Comparison of ENCODE assay signal across 10 mouse cellular contexts in genomic region chr7:57508860-57509632, GRCm38 (mm10). TPM values are rescaled to one million over a fixed set of nuclear protein-coding genes. Genes with fewer than 3 reads are reported as not detected.
DNase-seq lines count a peak whose midpoint lies in the region; ATAC-seq and TF ChIP-seq lines count a peak whose summit lies in the region.
"Had no signal": no experiment of that assay in that cellular context is flagged by ENCODE, and none has a peak within 500 bp of the region (broad histone marks: within the 10 kb centered on the region; RNA-seq: fewer than 3 reads in every experiment).

No protein-coding gene starts in this region.

- H3K9me3 ChIP-seq in heart, embryonic 13.5 days = no peaks in the 10 kb centered on the region
- no peaks in the 10 kb centered on the region for H3K9me3 ChIP-seq in ES-E14 (ENCODE audit: control insufficient read depth, insufficient read depth, low read depth, low read length)
- H3K9me3 ChIP-seq in forebrain, embryonic 12.5 days = no peaks in the 10 kb centered on the region
- no peaks in the 10 kb centered on the region for H3K9me3 ChIP-seq in midbrain, embryonic 10.5 days (replicated peaks)

- peak overlapping the region; percentile 77 for H3K4me2 ChIP-seq in heart, embryonic 13.5 days
- peak overlapping the region; percentile 85 for H3K4me2 ChIP-seq in forebrain, embryonic 12.5 days

- no peak for ATAC-seq in heart, embryonic 13.5 days (ENCODE audit: extremely low read depth, insufficient number of reproducible peaks, low FRiP score, low TSS enrichment)
- ATAC-seq in forebrain, embryonic 12.5 days (ENCODE audit: low FRiP score) = peak; percentile 66

- H3K9ac ChIP-seq in heart, embryonic 13.5 days = peak overlapping the region; percentile 44
- H3K9ac ChIP-seq in ES-E14 (ENCODE audit: insufficient read depth, low read depth, low read length, poor library complexity, severe bottlenecking) = peak overlapping the region; percentile 52
- peak overlapping the region; percentile 42 for H3K9ac ChIP-seq in forebrain, embryonic 12.5 days

- peaks cover 8% of the 10 kb centered on the region; the same call in 1 of the 2 replicates for H3K4me1 ChIP-seq in heart, embryonic 13.5 days
- H3K4me1 ChIP-seq in ES-E14 (ENCODE audit: control insufficient read depth in 2 of 2, insufficient read depth in 2 of 2, low read length in 2 of 2, poor library complexity in 1 of 2) = no peaks in the 10 kb centered on the region
- peaks cover 15% of the 10 kb centered on the region for H3K4me1 ChIP-seq in forebrain, embryonic 12.5 days
- peaks cover 17% of the 10 kb centered on the region for H3K4me1 ChIP-seq in midbrain, embryonic 10.5 days

- DNase-seq in heart, adult 11 months = no peak
- DNase-seq in ES-E14 (ENCODE audit: low read depth, low spot score) = peak; percentile 11
- peak; percentile 51 for DNase-seq in midbrain, embryonic 10.5 days (ENCODE audit: low spot score)
- DNase-seq in thymus, postnatal 14 days = no peak
- no peak for DNase-seq in left cerebral cortex, postnatal 4 days
- DNase-seq in c-Kit-positive CD71-positive TER-119-positive erythroid progenitor cells, embryonic 14.5 days (ENCODE audit: low spot score) = no peak

- in situ Hi-C loops in ES-E14 (cut with MboI; ENCODE audit: low sequenced_read_pairs in 2 of 2, unreplicated experiment in 2 of 2) = no loop called here

- WGBS in heart, embryonic 13.5 days = 2% methylated on average over 72 of the region's 72 CpGs
- WGBS in forebrain, embryonic 12.5 days = under 1% methylated on average over 56 of the region's 72 CpGs
- WGBS in midbrain, embryonic 10.5 days = 1% methylated on average over 72 of the region's 72 CpGs

- peak overlapping the region; percentile 54 for H3K4me3 ChIP-seq in heart, embryonic 13.5 days
- peak overlapping the region; percentile 49 to 70 for H3K4me3 ChIP-seq in ES-E14 (ENCODE audit: insufficient read depth in 1 of 2, low read depth in 1 of 2, low read length in 2 of 2, poor library complexity in 1 of 2, severe bottlenecking in 1 of 2)
- H3K4me3 ChIP-seq in forebrain, embryonic 12.5 days (replicated peaks) = peak overlapping the region; percentile 53
- peak overlapping the region; percentile 62 for H3K4me3 ChIP-seq in midbrain, embryonic 10.5 days

- H3K27me3 ChIP-seq in heart, embryonic 13.5 days (replicated peaks) = peaks cover 77% of the 10 kb centered on the region
- peaks cover 50% of the 10 kb centered on the region for H3K27me3 ChIP-seq in forebrain, embryonic 12.5 days
- peaks cover 55% of the 10 kb centered on the region for H3K27me3 ChIP-seq in midbrain, embryonic 10.5 days (ENCODE audit: low read depth, poor library complexity, severe bottlenecking)

- no peaks in the 10 kb centered on the region for H3K36me3 ChIP-seq in heart, embryonic 13.5 days
- no peaks in the 10 kb centered on the region for H3K36me3 ChIP-seq in ES-E14 (ENCODE audit: control insufficient read depth, insufficient read depth, low read length, poor library complexity, severe bottlenecking)
- no peaks in the 10 kb centered on the region for H3K36me3 ChIP-seq in forebrain, embryonic 12.5 days (replicated peaks)
- H3K36me3 ChIP-seq in midbrain, embryonic 10.5 days = no peaks in the 10 kb centered on the region

- no peak overlapping the region for H3K27ac ChIP-seq in heart, embryonic 13.5 days (replicated peaks)
- no peak overlapping the region for H3K27ac ChIP-seq in ES-E14 (ENCODE audit: insufficient read depth, low read depth, low read length, poor library complexity, severe bottlenecking)
- no peak overlapping the region for H3K27ac ChIP-seq in forebrain, embryonic 12.5 days
- H3K27ac ChIP-seq in midbrain, embryonic 10.5 days (replicated peaks) = no peak overlapping the region

- intact Hi-C loops in left cerebral cortex, postnatal 4 days (cut with DNase I) = no loop called here

TF ChIP-seq in ES-E14, 5 proteins besides CTCF, POLR2A, EP300 and RAD21:
- TF ChIP-seq CHD2 (IDR thresholded peaks at IDR 0.05; ENCODE audit: low read depth, low read length) = no peak
- TF ChIP-seq ZC3H11A (IDR thresholded peaks at IDR 0.05; ENCODE audit: borderline replicate concordance, low read depth, low read length) = no peak
- no peak for TF ChIP-seq ZNF384 (IDR thresholded peaks at IDR 0.05; ENCODE audit: low read depth, low read length)
- no peak for TF ChIP-seq MAFK (IDR thresholded peaks at IDR 0.05; ENCODE audit: insufficient read depth, low read depth, low read length)

RNA-seq across cellular contexts. Expression of gene Gabra5, which starts 0.8 kb away (rescaled TPM):
- polyA plus RNA-seq in heart, embryonic 13.5 days (2015; fragmentation: Nextera tagmentation; extraction: Ambion mirVana) = 0.10 and 0.19 TPM in 2 replicates
- 0.48 and 0.49 TPM in 2 replicates for total RNA-seq in ES-E14 (2012; rRNA removed)
- polyA plus RNA-seq in forebrain, embryonic 12.5 days (2016; fragmentation: Nextera tagmentation; extraction: Ambion mirVana) = 1.6 and 1.9 TPM in 2 replicates
- polyA plus RNA-seq in midbrain, embryonic 10.5 days (2016; fragmentation: Nextera tagmentation; extraction: Ambion mirVana) = 0.35 and 0.43 TPM in 2 replicates
- 100 to 1,000 TPM in 1 of 2 experiments, 10 to 100 TPM in 1; 95.9 to 111 TPM for total RNA-seq in left cerebral cortex, postnatal 4 days (2021)
- total RNA-seq: MEL had no signal
- polyA plus RNA-seq: small intestine, adult 2 months had no signal

Comparison
In these comparisons a context has a peak if more than half of its experiments do, and no peak if none do; other contexts are left out.
1. DNase-seq: peak in ES-E14 (single experiment) and midbrain, embryonic 10.5 days (single experiment); none in heart, adult 11 months (single experiment), thymus, postnatal 14 days (single experiment), left cerebral cortex, postnatal 4 days (single experiment) and c-Kit-positive CD71-positive TER-119-positive erythroid progenitor cells, embryonic 14.5 days (single experiment).
2. Peak in every context shown above with its lines, with median percentiles within 50 percentile points of each other: H3K4me3 ChIP-seq and H3K9ac ChIP-seq.